Mouse (Mus musculus) layer of hippocampus, adult 6 months (tissue): ENCODE measurements around the gene Zfp12. TPM values are rescaled to one million over a fixed set of nuclear protein-coding genes. Genes with fewer than 3 reads are reported as not detected.

Experiments
- long read RNA-seq, 2 experiments: library from polyadenylated mRNA; unstranded; transcript quantifications; one replicate each; pipeline ENCODE4 v2.0.0; 2019 to 2020
- polyA plus RNA-seq: library from polyadenylated mRNA; unstranded; fragments of <200 nt; fragmentation: Nextera tagmentation; gene quantifications from 2 replicates; pipeline ENCODE4 v1.2.3, GENCODE M21; 2021

The Zfp12 gene
- polyA plus RNA-seq, result 4.9 and 5.4 TPM in 2 replicates
- long read RNA-seq, experiment 1, full-length matches to known transcripts, result 4 of 10 reads
- long read RNA-seq, experiment 1, partial matches to known transcripts, result 0 of 10 reads
- long read RNA-seq, experiment 1, other reads (novel, unspliced or antisense), result 6 of 10 reads
- long read RNA-seq, experiment 2, full-length matches to known transcripts, result 108 of 139 reads
- long read RNA-seq, experiment 2, partial matches to known transcripts, result 2 of 139 reads
- long read RNA-seq, experiment 2, other reads (novel, unspliced or antisense), result 29 of 139 reads

DNA sequence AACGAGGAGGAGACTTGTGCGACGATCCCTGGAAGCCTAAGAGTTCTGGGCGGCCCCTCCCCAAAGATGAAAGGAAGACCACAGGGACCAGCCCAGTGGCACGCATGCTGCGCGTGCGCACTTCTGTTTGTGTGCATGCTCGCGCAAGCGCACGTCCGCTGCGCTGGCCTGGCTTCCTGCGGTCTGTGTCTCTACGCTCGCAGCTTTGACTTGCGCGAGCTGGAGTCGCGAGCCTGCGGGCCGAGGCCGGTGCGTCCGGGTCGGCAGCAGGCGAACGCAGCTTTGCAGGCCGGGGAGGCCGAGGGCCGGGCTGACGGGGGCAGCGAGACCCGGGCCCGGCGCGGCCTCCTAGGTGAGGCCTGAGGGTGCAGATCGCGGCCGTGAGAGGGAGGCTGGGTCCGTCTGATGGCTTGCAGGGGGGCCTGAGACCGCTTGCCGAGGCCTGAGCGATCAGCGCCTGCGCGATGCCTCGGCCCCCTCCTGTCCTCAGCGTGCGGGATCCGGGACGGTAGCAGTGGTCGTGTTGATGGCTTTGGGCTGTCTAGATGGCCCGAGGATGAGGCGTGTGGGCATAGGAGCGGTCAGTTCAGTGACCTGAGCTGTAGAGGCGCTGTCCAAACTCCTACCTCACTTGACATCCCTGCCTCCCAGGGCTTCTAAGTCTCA is at the start of gene Zfp12:
TSS of gene Zfp12 (plus strand) at position 136 of the 666 bp plus-strand sequence.

GRCm38 (mm10) chr5:143226790-143227189 is 8.2 kb upstream of the Zfp12 start, which contains the start of gene Spdye4a:
TSS of gene Spdye4a (minus strand) at chr5:143226890.

DNA sequence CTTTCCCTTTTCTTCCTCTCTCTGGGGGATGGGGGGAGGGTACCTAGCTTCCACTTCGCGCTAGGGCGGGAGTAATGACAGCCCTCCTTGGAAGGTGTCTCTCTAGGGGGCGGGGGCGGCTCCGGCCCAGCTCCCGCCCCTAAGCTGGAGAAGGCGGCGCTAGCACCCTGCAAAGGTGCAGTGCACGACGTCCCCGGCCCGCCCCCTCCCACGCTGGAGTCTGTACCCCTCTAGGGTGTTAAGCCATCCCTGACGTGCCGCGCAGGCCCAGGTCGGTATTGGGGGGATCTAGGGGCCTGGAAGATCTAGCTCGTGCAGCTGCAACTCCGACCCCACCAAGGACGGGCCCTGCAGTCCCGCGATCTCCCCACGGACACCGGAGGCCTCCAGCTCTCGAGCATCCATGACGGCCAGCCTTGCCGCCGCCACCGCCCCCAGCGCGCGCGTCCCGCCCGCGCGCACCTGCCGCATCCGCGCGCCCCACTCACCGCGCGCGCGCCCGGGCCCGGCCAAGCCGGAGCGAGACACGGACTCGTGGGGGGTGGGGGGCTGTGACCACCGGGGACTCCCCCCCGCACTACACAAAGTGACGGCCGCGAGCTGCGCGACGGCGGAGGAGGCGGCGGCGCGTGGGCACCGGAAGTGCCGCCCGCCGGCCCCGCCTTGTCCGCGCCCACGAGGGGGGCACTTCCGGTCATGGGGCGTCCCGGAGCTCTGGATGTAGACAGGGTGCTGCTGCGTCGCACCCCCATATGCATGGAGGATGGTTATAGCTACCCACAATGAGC is 34.6 kb downstream of the Zfp12 start, which contains the start of gene Zfp316:
TSS of gene Zfp316 (minus strand) at position 660 of the 788 bp plus-strand sequence.

DNA sequence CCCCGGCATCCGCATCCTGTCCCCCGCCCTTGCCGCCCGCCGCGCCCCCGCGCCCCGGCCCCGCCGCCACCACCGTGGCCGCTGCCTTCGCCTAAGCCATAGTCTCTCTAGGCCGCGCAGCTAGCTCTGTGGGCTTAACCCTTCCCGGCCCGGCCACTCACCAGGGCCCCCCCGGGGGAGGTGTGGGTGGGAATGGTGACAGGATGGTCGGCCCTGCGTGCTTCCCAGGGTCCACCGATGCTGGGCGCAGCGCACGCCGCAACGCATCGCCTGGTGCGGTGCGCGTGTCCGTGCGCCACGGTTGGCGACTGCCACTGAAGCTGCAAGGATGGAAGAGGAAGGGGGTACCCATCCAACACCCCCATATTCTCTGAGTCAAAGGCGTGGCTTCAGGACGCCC is 58.4 kb downstream of the Zfp12 start, which contains the start of gene Zfp853:
TSS of gene Zfp853 (minus strand) at position 220 of the 400 bp plus-strand sequence.

Other genes starting within 250 kb of the Zfp12 start
- 13.7 and 15.0 TPM in 2 replicates for gene Rnf216, start 122.2 kb upstream of the Zfp12 start, polyA plus RNA-seq
- gene Olfr718-ps1, start 87.6 kb upstream of the Zfp12 start, polyA plus RNA-seq, result not detected in 2 replicates
- 4.6 and 4.8 TPM in 2 replicates for gene Rbak, start 54.4 kb upstream of the Zfp12 start, polyA plus RNA-seq
- gene Spdye4b, start 54.1 kb upstream of the Zfp12 start, polyA plus RNA-seq, result not detected in 2 replicates
- gene Spdye4a, start 8.3 kb upstream of the Zfp12 start, polyA plus RNA-seq, result not detected in 2 replicates
- 4.9 and 6.6 TPM in 2 replicates for gene Zfp316, start 34.9 kb downstream of the Zfp12 start, polyA plus RNA-seq
- gene Zfp853, start 58.5 kb downstream of the Zfp12 start, polyA plus RNA-seq, result 0.18 and 0.50 TPM in 2 replicates
- 21.1 and 24.4 TPM in 2 replicates for gene E130309D02Rik, start 80.2 kb downstream of the Zfp12 start, polyA plus RNA-seq
- gene Zdhhc4, start 94.1 kb downstream of the Zfp12 start, polyA plus RNA-seq, result 63.9 and 65.3 TPM in 2 replicates
- gene Grid2ip, start 122.2 kb downstream of the Zfp12 start, polyA plus RNA-seq, result 1.3 TPM in 2 replicates
- gene Kdelr2, start 168.7 kb downstream of the Zfp12 start, polyA plus RNA-seq, result 95.3 and 134 TPM in 2 replicates
- 20.1 and 22.2 TPM in 2 replicates for gene Daglb, start 229.4 kb downstream of the Zfp12 start, polyA plus RNA-seq